Mouse (Mus musculus): ENCODE results near the gene Rpap3.

- TF ChIP-seq CTCF (IDR thresholded peaks at IDR 0.05): no peak
- no peak for TF ChIP-seq EP300 (IDR thresholded peaks at IDR 0.05; ENCODE audit: insufficient read depth, low read depth, low read length)
Measured at GRCm38 (mm10) chr15:97730365-97730764, 24.7 kb upstream of the Rpap3 start.

Measured in heart, adult 2 months (tissue).